Mouse (Mus musculus) kidney, adult 2 months (tissue): ENCODE results near the gene Polr2c. TPM values are rescaled to one million over a fixed set of nuclear protein-coding genes. Genes with fewer than 3 reads are reported as not detected.
"Not testable (repeated sequence)": the region's sequence is repeated elsewhere in the genome, so short reads cannot be mapped to it uniquely, and the experiment has no call there.

Experiments
- DNase-seq: peaks from one replicate; pipeline ENCODE4 v3.0.0; 2021
- H3K27ac ChIP-seq: fragments of 200-500 bp; 2 replicates; pipeline ENCODE4 v1.5.1; 2012; ENCODE audit warnings: low read depth, low read length, control low read depth, inconsistent platforms; ENCODE audit not compliant: insufficient read depth
- H3K27me3 ChIP-seq: fragments of 200-500 bp; replicated peaks from 2 replicates; pipeline ENCODE4 v1.6.1; 2012; ENCODE audit warnings: mild to moderate bottlenecking, moderate library complexity, low read length, inconsistent platforms; ENCODE audit not compliant: control insufficient read depth, insufficient read depth
- H3K36me3 ChIP-seq: fragments of 200-500 bp; 2 replicates; pipeline ENCODE4 v1.6.1; 2012; ENCODE audit warnings: mild to moderate bottlenecking, moderate library complexity, low read length, inconsistent platforms; ENCODE audit not compliant: control insufficient read depth, insufficient read depth
- H3K4me1 ChIP-seq: fragments of 200-500 bp; 2 replicates; pipeline ENCODE4 v1.6.1; 2011; ENCODE audit warnings: low read length; ENCODE audit not compliant: control insufficient read depth, insufficient read depth
- H3K4me3 ChIP-seq: fragments of 200-500 bp; 2 replicates; pipeline ENCODE4 v1.5.1; 2011; ENCODE audit warnings: mild to moderate bottlenecking, low read depth, low read length, control low read depth; ENCODE audit not compliant: insufficient read depth
- CTCF ChIP-seq: fragments of 200-500 bp; conservative IDR thresholded peaks from 2 replicates; pipeline ENCODE4 v1.5.1; 2011; ENCODE audit warnings: low read depth, mild to moderate bottlenecking, control low read depth, low read length, moderate library complexity, mixed read lengths; ENCODE audit not compliant: insufficient read depth, insufficient read length
- POLR2A ChIP-seq: fragments of 200-500 bp; IDR thresholded peaks from one replicate; pipeline ENCODE4 v1.6.1; 2011; ENCODE audit warnings: low read depth, low read length, control low read depth
- WGBS: fragments of 180-500 bp; shearing (Covaris S2); methylation state at CpG from one replicate; pipeline ENCODE4 v1.1.7; 2018; 5-methylcytosine and 5-hydroxymethylcytosine counted together
- polyA plus RNA-seq: library from polyadenylated mRNA; depleted of rRNA; stranded (reverse); fragments of >200 nt; gene quantifications from 2 replicates; pipeline ENCODE4 v1.2.3, GENCODE M21; 2012

Gene Polr2c
- polyA plus RNA-seq, 1 experiment = 107 TPM

DNA sequence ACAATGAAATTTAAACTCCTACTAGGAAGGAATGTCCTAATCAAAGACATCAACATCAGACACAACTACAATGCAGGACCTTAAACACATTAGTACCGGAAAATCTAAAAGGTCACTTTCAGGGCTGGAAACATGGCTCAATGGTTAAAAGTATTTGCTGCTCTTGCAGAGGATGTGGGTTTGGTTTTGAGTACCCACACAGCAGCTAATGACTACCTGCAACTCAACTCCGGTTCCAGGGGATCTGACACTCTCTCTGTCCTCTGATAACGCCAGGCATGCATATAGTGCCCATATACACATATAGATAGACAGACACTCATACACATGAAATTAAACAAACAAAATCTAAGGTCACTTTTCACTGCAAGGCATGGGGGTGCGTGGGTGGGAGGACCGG, 31.0 kb upstream of the Polr2c start:
- no peaks in the 10 kb centered on the region for H3K27me3 ChIP-seq
- TF ChIP-seq CTCF (no peak), POLR2A (no peak)
- H3K4me3 ChIP-seq = no peak overlapping the region
- DNase-seq = no peak
- H3K36me3 ChIP-seq = peaks cover 10% of the 10 kb centered on the region
- 93% methylated on average over 5 of the region's 5 CpGs for WGBS
- H3K4me1 ChIP-seq = no peaks in the 10 kb centered on the region
- H3K27ac ChIP-seq = no peak overlapping the region

DNA sequence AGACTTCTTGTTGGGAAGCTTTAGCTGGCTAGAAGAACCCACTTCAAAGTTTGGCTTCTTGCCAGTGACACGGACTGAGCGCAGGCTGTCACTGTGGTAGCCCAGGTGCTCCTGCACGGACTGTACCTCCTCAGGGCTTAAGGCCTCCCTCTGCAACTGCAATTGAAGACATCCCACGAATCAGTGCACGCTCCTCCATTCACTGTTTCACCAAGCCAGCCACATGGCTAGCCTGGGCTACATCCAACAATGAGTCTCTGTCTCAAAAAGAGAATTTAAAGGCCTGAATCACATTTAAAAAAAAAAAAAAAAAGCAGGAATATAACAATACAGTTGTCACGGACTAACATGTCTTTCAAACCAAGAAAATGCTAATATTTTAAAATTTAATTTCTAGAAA, 29.0 kb upstream of the Polr2c start:
- Histone ChIP-seq H3K27ac (no peak overlapping the region), H3K4me3 (no peak overlapping the region), H3K36me3 (peaks cover 11% of the 10 kb centered on the region), H3K4me1 (peaks cover 5% of the 10 kb centered on the region; the same call in 1 of the 2 replicates), H3K27me3 (no peaks in the 10 kb centered on the region)
- 83% methylated on average over 6 of the region's 6 CpGs for WGBS
- TF ChIP-seq CTCF = no peak
- no peak for TF ChIP-seq POLR2A
- no peak for DNase-seq

DNA sequence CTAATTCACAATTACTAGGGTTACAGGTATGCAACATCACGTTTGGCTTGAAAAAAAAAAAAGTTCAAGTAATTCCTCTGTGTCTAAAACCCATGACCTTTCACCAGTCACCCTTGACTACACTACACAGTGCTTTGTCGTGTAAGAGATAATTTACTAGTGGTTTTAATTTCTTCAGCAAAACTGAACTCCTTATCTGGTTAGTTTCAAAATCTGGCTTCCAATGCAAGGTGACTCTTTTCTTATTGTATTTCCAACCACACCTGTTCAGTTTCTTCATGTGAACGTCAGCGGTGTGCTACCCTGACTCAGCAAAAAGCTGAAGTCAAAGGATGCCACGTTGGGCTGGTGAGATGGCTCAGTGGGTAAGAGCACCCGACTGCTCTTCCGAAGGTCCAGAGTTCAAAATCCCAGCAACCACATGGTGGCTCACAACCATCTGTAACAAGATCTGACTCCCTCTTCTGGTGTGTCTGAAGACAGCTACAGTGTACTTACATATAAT, 23.3 kb upstream of the Polr2c start:
- 27% methylated on average over 7 of the region's 7 CpGs for WGBS
- peak; percentile 56 for DNase-seq
- H3K4me3 ChIP-seq, H3K36me3 ChIP-seq, H3K27me3 ChIP-seq: not testable (repeated sequence)
- Histone ChIP-seq H3K4me1 (peaks cover 23% of the 10 kb centered on the region), H3K27ac (peak overlapping the region; percentile 48; the same call in 1 of the 2 replicates)

- not testable (repeated sequence) for H3K36me3 ChIP-seq, H3K27me3 ChIP-seq, H3K4me3 ChIP-seq
- 74% methylated on average over 13 of the region's 13 CpGs for WGBS
- peak; percentile 56 for DNase-seq
- peaks cover 23% of the 10 kb centered on the region for H3K4me1 ChIP-seq
- 0 out of 2 replicates have a peak overlapping the region, but pooled peaks have one; percentile 12 for H3K27ac ChIP-seq
These were observed 21.5 kb upstream of the Polr2c start for GRCm38 (mm10) chr8:94835751-94836150.

GRCm38 (mm10) chr8:94836456-94837240, 20.6 kb upstream of the Polr2c start:
- peak overlapping the region; percentile 72 for H3K27ac ChIP-seq

DNA sequence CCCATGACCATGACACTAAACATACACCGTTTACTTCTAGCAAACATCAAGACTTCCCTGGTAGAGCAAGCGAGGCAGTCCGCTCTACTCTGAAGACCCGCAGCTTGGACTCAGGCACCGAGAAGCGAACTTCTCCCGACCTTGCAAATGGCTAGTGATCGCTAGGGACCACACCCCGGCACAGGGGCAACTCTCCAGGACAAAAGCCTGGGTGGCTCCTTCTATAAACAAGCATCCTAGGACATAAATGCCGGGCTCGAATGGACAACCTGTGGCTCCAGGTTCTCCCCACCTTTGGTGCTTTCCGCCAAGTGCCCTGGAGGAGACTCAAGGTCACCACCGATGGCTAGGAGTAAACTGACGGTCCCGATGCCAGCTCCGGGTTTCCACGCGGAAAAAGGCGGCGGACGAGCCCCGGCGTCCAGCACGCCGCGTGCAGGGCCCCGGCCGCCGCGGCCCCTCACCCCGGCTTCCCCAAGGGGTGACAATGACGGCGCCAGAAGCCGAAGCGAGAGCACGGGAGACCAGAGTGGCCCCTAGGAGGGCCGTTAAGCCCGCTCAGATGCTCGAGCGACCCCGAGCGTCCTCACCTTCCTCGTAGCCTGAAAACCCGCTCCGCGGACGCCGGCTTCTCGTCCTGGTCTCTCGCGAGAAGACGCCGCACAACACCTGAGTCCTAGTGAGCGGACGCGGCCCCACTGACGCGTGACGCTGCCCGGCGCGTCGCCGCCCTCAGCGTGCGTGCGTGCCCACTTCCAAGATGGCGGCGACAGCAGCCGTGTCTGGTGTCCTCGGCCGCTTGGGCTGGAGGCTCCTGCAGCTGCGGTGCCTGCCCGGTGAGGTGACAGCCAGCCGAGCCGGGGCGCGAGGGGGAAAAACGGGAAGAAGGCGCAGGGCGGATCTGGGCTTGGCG, 19.3 kb upstream of the Polr2c start, which contains the start of the genes Coq9 and Ciapin1:
TSS of gene Coq9 (plus strand) at position 660 of the 913 bp plus-strand sequence.
TSS of gene Ciapin1 (minus strand) at position 697 of the 913 bp plus-strand sequence.
- H3K4me3 ChIP-seq = peak within 1 kb of the TSS; percentile 89
- H3K27me3 ChIP-seq = no peaks in the 10 kb centered on the region
- TF ChIP-seq POLR2A = peak; percentile 87
- no peak for TF ChIP-seq CTCF
- peaks cover 19% of the 10 kb centered on the region for H3K4me1 ChIP-seq
- H3K36me3 ChIP-seq = no peaks in the 10 kb centered on the region
- H3K27ac ChIP-seq = peak within 1 kb of the TSS; percentile 99
- 1% methylated on average over 82 of the region's 82 CpGs for WGBS
- DNase-seq = peak; percentile 98

More at GRCm38 (mm10) chr8:94836456-94837240, 20.6 kb upstream of the Polr2c start:
- H3K4me1 ChIP-seq = peaks cover 23% of the 10 kb centered on the region
- peak overlapping the region; percentile 47 for H3K4me3 ChIP-seq
- H3K27me3 ChIP-seq = no peaks in the 10 kb centered on the region
- DNase-seq = no peak
- H3K36me3 ChIP-seq = no peaks in the 10 kb centered on the region
- WGBS = 48% methylated on average over 11 of the region's 11 CpGs
- TF ChIP-seq CTCF (no peak), POLR2A (no peak)

GRCm38 (mm10) chr8:94838600-94838999, 18.6 kb upstream of the Polr2c start:
- H3K4me1 ChIP-seq = peaks cover 15% of the 10 kb centered on the region
- DNase-seq = peak; percentile 89
- H3K27ac ChIP-seq = peak overlapping the region; percentile 99
- H3K4me3 ChIP-seq = peak overlapping the region; percentile 89
- WGBS = under 1% methylated on average over 24 of the region's 24 CpGs
- TF ChIP-seq CTCF = no peak
- TF ChIP-seq POLR2A = no peak
- no peaks in the 10 kb centered on the region for H3K27me3 ChIP-seq
- no peaks in the 10 kb centered on the region for H3K36me3 ChIP-seq
